Mouse (Mus musculus) liver, postnatal 0 days (tissue): ENCODE measurements around the gene Foxn3. TPM values are rescaled to one million over a fixed set of nuclear protein-coding genes. Genes with fewer than 3 reads are reported as not detected.

Source experiments
- ATAC-seq: fragments of 200-750 bp; cut with Nextera tagmentation; 2 replicates; pipeline ENCODE4 v1.8.0; 2017; ENCODE audit warnings: mild to moderate bottlenecking, moderate library complexity
- DNase-seq: peaks from one replicate; pipeline ENCODE4 v3.0.0-alpha.2; 2016
- H3K27ac ChIP-seq: fragments of 300-500 bp; sonication (generic); 2 replicates; pipeline ENCODE4 v1.5.1; 2014; ENCODE audit warnings: antibody characterized with exemption, moderate library complexity, mild to moderate bottlenecking, low read depth
- H3K27me3 ChIP-seq: fragments of 300-500 bp; sonication (generic); 2 replicates; pipeline ENCODE4 v1.6.1; 2014; ENCODE audit warnings: low read length, control low read depth, mixed read lengths; ENCODE audit not compliant: insufficient read depth
- H3K36me3 ChIP-seq: fragments of 300-500 bp; sonication (generic); replicated peaks from 2 replicates; pipeline ENCODE4 v1.6.1; 2014; ENCODE audit warnings: mild to moderate bottlenecking, control low read depth, low read length, moderate library complexity, mixed read lengths; ENCODE audit not compliant: insufficient read depth
- H3K4me1 ChIP-seq: fragments of 300-500 bp; sonication (generic); 2 replicates; pipeline ENCODE4 v1.6.1; 2014; ENCODE audit warnings: antibody characterized with exemption, mild to moderate bottlenecking, control low read depth; ENCODE audit not compliant: insufficient read depth
- H3K4me2 ChIP-seq: fragments of 300-500 bp; sonication (generic); 2 replicates; pipeline ENCODE4 v1.6.1; 2014; ENCODE audit warnings: low read depth, mild to moderate bottlenecking, low read length, moderate library complexity, mixed read lengths
- H3K4me3 ChIP-seq: fragments of 300-500 bp; sonication (generic); 2 replicates; pipeline ENCODE4 v1.5.1; 2014; ENCODE audit warnings: low read depth, low read length
- H3K9ac ChIP-seq: fragments of 300-500 bp; sonication (generic); replicated peaks from 2 replicates; pipeline ENCODE4 v1.6.1; 2014; ENCODE audit warnings: mild to moderate bottlenecking, moderate library complexity
- H3K9me3 ChIP-seq: fragments of 300-500 bp; sonication (generic); 2 replicates; pipeline ENCODE4 v1.6.1; 2016; ENCODE audit warnings: mild to moderate bottlenecking, control low read depth, low read length, mixed read lengths
- CTCF ChIP-seq: sonication (generic); IDR thresholded peaks from 2 replicates; pipeline ENCODE4 v1.5.1; 2016; ENCODE audit warnings: antibody characterized with exemption, low read depth
- EP300 ChIP-seq: IDR thresholded peaks from 2 replicates; pipeline ENCODE4 v1.6.1; 2016; ENCODE audit warnings: antibody characterized with exemption, low read depth, mild to moderate bottlenecking
- WGBS: fragments of 180-500 bp; shearing (Covaris S2); extraction: QIAGEN DNeasy Blood & Tissue Kit; methylation state at CpG from one replicate; pipeline ENCODE4 v1.1.7; 2014; ENCODE audit not compliant: insufficient replicate concordance; 5-methylcytosine and 5-hydroxymethylcytosine counted together
- polyA plus RNA-seq: library from polyadenylated mRNA; unstranded; fragments of >200 nt; fragmentation: Nextera tagmentation; extraction: Ambion mirVana; gene quantifications from 2 replicates; pipeline ENCODE4 v1.2.1, GENCODE M21; 2015

Foxn3 gene
- polyA plus RNA-seq, 1 experiment from 2014 or later, result 31.2 TPM

DNA sequence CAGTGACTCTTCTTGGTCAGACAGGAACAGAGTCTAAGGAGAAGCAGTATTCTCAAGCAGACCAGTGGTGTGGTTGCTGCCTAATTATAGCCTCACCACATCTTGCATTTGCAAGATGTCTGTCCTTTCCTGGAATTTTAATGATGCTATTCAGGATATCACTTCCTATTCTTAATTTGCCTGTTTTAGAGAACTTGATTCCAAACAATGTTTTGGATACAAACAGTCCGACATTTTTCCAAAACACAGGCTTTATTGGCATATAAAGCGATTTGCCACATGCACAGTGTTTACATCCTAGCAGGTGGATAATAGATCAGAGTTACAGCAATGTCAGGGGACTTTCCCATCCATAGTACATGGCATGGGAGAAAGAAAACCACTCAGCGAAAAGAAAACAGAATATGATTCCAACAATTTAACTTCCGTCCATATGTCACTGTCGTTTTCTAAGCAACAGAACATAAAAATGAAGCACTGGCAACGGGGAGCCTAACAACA, 18.1 kb downstream of the Foxn3 start:
- ATAC-seq, result no peak
- WGBS, result 62% methylated on average over 6 of the region's 6 CpGs

GRCm38 (mm10) chr12:99544262-99545128, 18.9 kb downstream of the Foxn3 start:
- H3K27me3 ChIP-seq, result no peaks in the 10 kb centered on the region
- H3K4me1 ChIP-seq, result peaks cover 17% of the 10 kb centered on the region
- no peak for TF ChIP-seq CTCF
- no peak for TF ChIP-seq EP300
- H3K4me3 ChIP-seq, result no peak overlapping the region
- H3K4me2 ChIP-seq, result peak overlapping the region; percentile 34; the same call in 1 of the 2 replicates
- H3K9ac ChIP-seq, result no peak overlapping the region
- no peak overlapping the region for H3K27ac ChIP-seq
- no peaks in the 10 kb centered on the region for H3K36me3 ChIP-seq
- ATAC-seq (no peak), DNase-seq (no peak)
- 42% methylated on average over 15 of the region's 15 CpGs for WGBS
- H3K9me3 ChIP-seq, result no peaks in the 10 kb centered on the region

More for the DNA sequence above, 18.1 kb downstream of the Foxn3 start:
- H3K9ac ChIP-seq, result no peak overlapping the region
- H3K4me1 ChIP-seq, result peaks cover 17% of the 10 kb centered on the region
- TF ChIP-seq CTCF (no peak), EP300 (no peak)
- no peak overlapping the region for H3K4me3 ChIP-seq
- no peak for DNase-seq
- no peaks in the 10 kb centered on the region for H3K9me3 ChIP-seq
- no peak overlapping the region for H3K4me2 ChIP-seq
- H3K27ac ChIP-seq, result no peak overlapping the region
- H3K27me3 ChIP-seq, result no peaks in the 10 kb centered on the region
- no peaks in the 10 kb centered on the region for H3K36me3 ChIP-seq

DNA sequence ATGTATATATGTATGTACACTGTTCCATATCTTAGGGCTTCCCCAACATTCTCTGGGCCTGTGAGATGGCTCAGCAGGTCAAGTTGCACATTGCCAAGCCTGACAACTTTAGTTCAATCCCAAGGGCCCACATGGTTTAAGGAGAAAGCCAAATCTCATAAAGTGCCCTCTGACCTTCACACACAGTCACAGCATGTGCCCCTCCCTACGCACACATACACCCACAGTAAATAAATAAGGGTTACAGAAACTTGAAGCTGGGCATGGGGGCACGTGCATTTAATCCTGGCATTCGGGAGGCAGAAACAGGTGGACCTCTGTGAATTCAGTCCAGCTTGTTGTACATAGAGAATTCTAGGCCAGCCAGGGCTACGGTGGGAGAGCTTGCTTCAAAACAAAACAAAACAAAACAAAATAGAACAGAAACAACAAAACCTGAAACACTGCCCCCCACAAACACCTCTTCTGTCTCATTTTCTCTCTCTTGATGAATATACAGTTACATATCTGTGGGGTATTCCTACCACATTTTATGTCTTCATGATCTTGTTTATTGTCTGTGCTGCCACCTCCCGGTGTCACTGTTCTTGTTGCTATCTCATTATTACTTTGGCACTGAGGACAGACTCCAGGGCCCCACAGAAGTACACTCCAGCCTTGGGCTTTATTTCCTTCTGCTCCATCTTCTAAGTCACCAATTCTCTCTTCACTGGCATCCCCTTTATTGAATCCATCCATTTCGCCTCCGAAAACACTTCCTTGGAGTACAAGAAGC, 19.8 kb downstream of the Foxn3 start:
- TF ChIP-seq CTCF (peak; percentile 10; the same call in 1 of the 2 replicates), EP300 (no peak)
- DNase-seq, result no peak
- ATAC-seq, result no peak

DNA sequence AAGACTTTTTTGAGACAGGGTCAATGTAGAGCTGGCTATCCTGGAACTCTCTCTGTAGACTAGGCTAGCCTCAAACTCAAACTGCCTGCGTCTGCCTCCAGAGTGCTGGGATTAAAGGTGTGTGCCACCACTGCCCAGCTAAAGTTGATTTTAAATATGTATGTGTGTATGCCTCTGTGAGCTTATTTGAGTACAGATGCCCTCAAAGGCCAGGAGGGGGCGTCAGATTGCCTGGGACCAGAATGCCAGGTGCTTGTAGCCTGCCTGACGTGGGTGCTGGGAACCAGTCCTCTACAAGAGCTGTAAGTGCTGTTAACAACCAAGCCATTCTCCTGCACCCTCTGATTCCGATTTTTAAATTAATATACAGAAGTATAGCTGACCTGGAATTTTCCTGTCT, 23.2 kb downstream of the Foxn3 start:
- no peak overlapping the region for H3K27ac ChIP-seq
- no peak overlapping the region for H3K9ac ChIP-seq
- peaks cover 5% of the 10 kb centered on the region for H3K9me3 ChIP-seq
- WGBS, result 87% methylated on average over 4 of the region's 4 CpGs
- TF ChIP-seq CTCF (no peak; the same call in 1 of the 2 replicates), EP300 (no peak)
- no peaks in the 10 kb centered on the region for H3K36me3 ChIP-seq
- no peaks in the 10 kb centered on the region for H3K27me3 ChIP-seq
- H3K4me3 ChIP-seq, result no peak overlapping the region
- peaks cover 11% of the 10 kb centered on the region for H3K4me1 ChIP-seq
- H3K4me2 ChIP-seq, result no peak overlapping the region
- ATAC-seq (no peak), DNase-seq (no peak)

More for the DNA sequence above, 19.8 kb downstream of the Foxn3 start:
- Histone ChIP-seq H3K27ac (no peak overlapping the region), H3K4me3 (no peak overlapping the region), H3K36me3 (no peaks in the 10 kb centered on the region), H3K9ac (no peak overlapping the region), H3K4me1 (peaks cover 17% of the 10 kb centered on the region), H3K4me2 (no peak overlapping the region), H3K9me3 (no peaks in the 10 kb centered on the region), H3K27me3 (no peaks in the 10 kb centered on the region)
- WGBS, result 71% methylated on average over 7 of the region's 7 CpGs

GRCm38 (mm10) chr12:99537316-99537715, 26.1 kb downstream of the Foxn3 start:
- no peak overlapping the region for H3K27ac ChIP-seq
- peaks cover 7% of the 10 kb centered on the region for H3K36me3 ChIP-seq
- peaks cover 5% of the 10 kb centered on the region for H3K9me3 ChIP-seq
- no peak overlapping the region for H3K4me3 ChIP-seq
- 89% methylated on average over 6 of the region's 6 CpGs for WGBS
- no peak overlapping the region for H3K9ac ChIP-seq
- no peak overlapping the region for H3K4me2 ChIP-seq
- ATAC-seq (no peak), DNase-seq (no peak)
- no peaks in the 10 kb centered on the region for H3K27me3 ChIP-seq
- TF ChIP-seq CTCF (no peak), EP300 (no peak)
- no peaks in the 10 kb centered on the region for H3K4me1 ChIP-seq

- WGBS, result 89% methylated on average over 5 of the region's 5 CpGs
- H3K36me3 ChIP-seq, result peaks cover 7% of the 10 kb centered on the region
- H3K27ac ChIP-seq, result no peak overlapping the region
- no peak overlapping the region for H3K9ac ChIP-seq
- no peaks in the 10 kb centered on the region for H3K27me3 ChIP-seq
- H3K4me1 ChIP-seq, result no peaks in the 10 kb centered on the region
- no peak for ATAC-seq
- no peak overlapping the region for H3K4me2 ChIP-seq
- DNase-seq, result no peak
- no peak for TF ChIP-seq CTCF
- TF ChIP-seq EP300, result no peak
- H3K9me3 ChIP-seq, result peaks cover 5% of the 10 kb centered on the region
- no peak overlapping the region for H3K4me3 ChIP-seq
These were observed 27.0 kb downstream of the Foxn3 start for GRCm38 (mm10) chr12:99536426-99536825.
